Mouse (Mus musculus) liver, embryonic 11.5 days (tissue): ENCODE measurements around the gene Slc25a35. TPM values are rescaled to one million over a fixed set of nuclear protein-coding genes. Genes with fewer than 3 reads are reported as not detected.
"Not testable (repeated sequence)": the region's sequence is repeated elsewhere in the genome, so short reads cannot be mapped to it uniquely, and the experiment has no call there.

ENCODE experiments used
- ATAC-seq: fragments of 200-750 bp; cut with Nextera tagmentation; replicated peaks from 2 replicates; pipeline ENCODE4 v1.8.0; 2017; ENCODE audit warnings: moderate number of reproducible peaks, mild to moderate bottlenecking, moderate TSS enrichment, moderate library complexity; ENCODE audit not compliant: low FRiP score
- DNase-seq: peaks from one replicate; pipeline ENCODE4 v3.0.0-alpha.2; 2017; ENCODE audit warnings: low spot score
- H3K27ac ChIP-seq: fragments of 300-500 bp; sonication (generic); 2 replicates; pipeline ENCODE4 v1.5.1; 2014; ENCODE audit warnings: mild to moderate bottlenecking, low read depth, low read length, control low read depth
- H3K27me3 ChIP-seq: fragments of 300-500 bp; sonication (generic); replicated peaks from 2 replicates; pipeline ENCODE4 v1.6.1; 2014; ENCODE audit warnings: low read length, mixed read lengths; ENCODE audit not compliant: control insufficient read depth, insufficient read depth
- H3K36me3 ChIP-seq: fragments of 300-500 bp; sonication (generic); 2 replicates; pipeline ENCODE4 v1.6.1; 2014; ENCODE audit warnings: mild to moderate bottlenecking, low read length, moderate library complexity, mixed read lengths; ENCODE audit not compliant: control insufficient read depth, insufficient read depth
- H3K4me1 ChIP-seq: fragments of 300-500 bp; sonication (generic); replicated peaks from 2 replicates; pipeline ENCODE4 v1.6.1; 2014; ENCODE audit warnings: low read length, mixed read lengths; ENCODE audit not compliant: control insufficient read depth, insufficient read depth
- H3K4me2 ChIP-seq: fragments of 300-500 bp; sonication (generic); 2 replicates; pipeline ENCODE4 v1.6.1; 2014; ENCODE audit warnings: mild to moderate bottlenecking, control low read depth, moderate library complexity
- H3K4me3 ChIP-seq: fragments of 300-500 bp; sonication (generic); 2 replicates; pipeline ENCODE4 v1.5.1; 2014; ENCODE audit warnings: low read depth, low read length, control low read depth
- H3K9ac ChIP-seq: fragments of 300-500 bp; sonication (generic); 2 replicates; pipeline ENCODE4 v1.6.1; 2014; ENCODE audit warnings: low read depth, low read length, control low read depth
- H3K9me3 ChIP-seq: fragments of 300-500 bp; sonication (generic); 2 replicates; pipeline ENCODE4 v1.6.1; 2016; ENCODE audit warnings: low read length, inconsistent platforms, mixed read lengths; ENCODE audit not compliant: control insufficient read depth
- WGBS: fragments of 180-500 bp; shearing (Covaris S2); extraction: QIAGEN DNeasy Blood & Tissue Kit; methylation state at CpG from one replicate; pipeline ENCODE4 v1.1.7; 2014; 5-methylcytosine and 5-hydroxymethylcytosine counted together
- polyA plus RNA-seq: library from polyadenylated mRNA; unstranded; fragments of >200 nt; fragmentation: Nextera tagmentation; extraction: Ambion mirVana; gene quantifications from 2 replicates; pipeline ENCODE4 v1.2.1, GENCODE M21; 2014

The Slc25a35 gene
- polyA plus RNA-seq, 1 experiment from 2014 or later, result 1.4 TPM

DNA sequence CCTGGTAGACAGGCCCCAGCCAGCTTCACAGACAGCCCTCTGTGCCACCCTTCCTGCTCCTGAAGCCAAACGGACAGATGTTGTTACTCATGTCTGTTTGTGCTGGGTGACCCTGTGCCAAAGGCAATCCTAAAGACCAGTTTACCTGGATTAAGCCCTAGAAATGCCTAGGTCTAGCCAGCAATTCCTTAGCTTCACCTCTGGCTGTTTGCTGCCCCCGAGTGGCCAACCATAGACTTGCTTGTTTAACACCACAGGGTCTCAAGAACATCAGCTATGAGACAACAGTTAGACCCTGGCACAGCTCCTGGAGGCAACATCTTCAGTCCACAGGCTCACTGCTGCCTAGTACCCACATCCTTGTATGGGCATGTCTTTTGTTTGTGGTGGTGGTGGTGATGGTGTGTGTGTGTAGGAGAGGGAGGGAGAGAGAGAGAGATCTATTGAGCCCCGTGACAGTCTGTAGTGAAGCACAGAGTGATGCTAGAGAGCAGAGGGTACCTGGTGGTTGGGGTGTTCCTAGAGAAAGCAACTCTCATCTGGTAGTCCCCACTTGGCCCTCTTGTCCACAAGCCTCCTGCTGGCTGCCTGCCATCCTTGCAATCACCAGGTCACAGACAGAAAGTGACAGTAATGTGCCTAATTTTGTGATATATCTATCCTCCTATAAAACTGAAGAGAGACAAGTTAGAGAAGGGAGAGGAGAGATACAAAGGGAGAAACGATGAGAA is 14.9 kb downstream of the Slc25a35 start:
- WGBS, result 26% methylated on average over 4 of the region's 4 CpGs
- H3K4me2 ChIP-seq, result no peak overlapping the region
- no peak overlapping the region for H3K27ac ChIP-seq
- H3K4me1 ChIP-seq, result peaks cover 4% of the 10 kb centered on the region; the same call in 1 of the 2 replicates
- peaks cover 14% of the 10 kb centered on the region for H3K36me3 ChIP-seq
- DNase-seq, result peak; percentile 69
- H3K27me3 ChIP-seq, result no peaks in the 10 kb centered on the region
- no peak overlapping the region for H3K4me3 ChIP-seq
- ATAC-seq, result peak; percentile 45; the same call in 1 of the 2 replicates
- H3K9ac ChIP-seq, result no peak overlapping the region
- no peaks in the 10 kb centered on the region for H3K9me3 ChIP-seq

DNA sequence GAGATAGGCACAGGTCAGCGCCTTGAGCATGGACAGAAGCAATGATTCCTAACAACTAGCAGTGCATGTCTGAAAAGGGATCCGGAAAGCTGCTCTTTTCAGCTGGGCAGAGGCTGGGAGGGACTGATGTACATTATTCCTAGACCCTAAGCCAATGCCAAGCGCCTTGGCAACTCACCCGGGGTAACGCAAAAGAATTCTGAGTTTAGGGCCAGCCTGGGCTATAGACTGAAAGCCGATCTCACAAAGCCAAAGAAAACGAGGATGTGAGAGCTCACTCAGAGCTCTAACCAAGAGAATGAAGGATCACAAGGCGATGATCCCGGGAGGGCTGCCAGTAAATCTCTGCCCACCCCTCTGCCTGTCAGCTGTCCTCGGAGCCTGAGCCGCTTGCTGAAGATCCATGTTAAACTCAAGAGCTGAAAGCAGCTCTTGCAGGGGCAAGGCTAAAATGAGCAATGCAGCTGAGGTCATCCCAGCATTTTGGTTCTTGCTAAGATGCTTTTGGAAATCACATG is 19.5 kb downstream of the Slc25a35 start:
- Histone ChIP-seq H3K4me1 (no peaks in the 10 kb centered on the region), H3K27ac (no peak overlapping the region), H3K27me3 (no peaks in the 10 kb centered on the region), H3K4me2 (no peak overlapping the region), H3K36me3 (peaks cover 48% of the 10 kb centered on the region), H3K4me3 (no peak overlapping the region), H3K9me3 (no peaks in the 10 kb centered on the region), H3K9ac (no peak overlapping the region)
- DNase-seq (no peak), ATAC-seq (no peak)
- WGBS, result 93% methylated on average over 11 of the region's 11 CpGs

DNA sequence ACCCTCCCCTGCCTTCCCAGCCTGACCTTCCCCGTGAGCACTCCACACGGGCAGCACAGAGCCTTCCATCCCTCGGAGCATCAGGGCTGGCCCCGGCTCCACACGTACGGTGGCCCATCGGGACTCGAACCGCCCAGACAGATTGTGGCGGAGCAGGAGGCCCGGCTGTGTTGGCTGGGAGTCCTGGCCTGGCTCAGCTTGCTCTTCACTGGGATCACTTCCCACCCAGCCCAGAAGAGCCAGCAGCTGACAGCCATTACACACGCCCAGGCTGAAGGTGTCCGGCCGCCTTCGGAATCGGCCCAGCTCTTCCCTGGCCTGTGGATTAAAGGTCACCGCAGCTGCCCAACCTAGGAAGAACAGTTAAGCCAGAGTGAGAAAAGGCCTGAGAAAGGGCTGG is 20.4 kb downstream of the Slc25a35 start:
- Histone ChIP-seq H3K27me3 (no peaks in the 10 kb centered on the region), H3K36me3 (peaks cover 56% of the 10 kb centered on the region), H3K27ac (no peak overlapping the region), H3K4me2 (no peak overlapping the region), H3K4me1 (no peaks in the 10 kb centered on the region), H3K4me3 (no peak overlapping the region), H3K9me3 (no peaks in the 10 kb centered on the region), H3K9ac (no peak overlapping the region)
- WGBS, result 91% methylated on average over 17 of the region's 17 CpGs
- no peak for DNase-seq
- no peak for ATAC-seq

DNA sequence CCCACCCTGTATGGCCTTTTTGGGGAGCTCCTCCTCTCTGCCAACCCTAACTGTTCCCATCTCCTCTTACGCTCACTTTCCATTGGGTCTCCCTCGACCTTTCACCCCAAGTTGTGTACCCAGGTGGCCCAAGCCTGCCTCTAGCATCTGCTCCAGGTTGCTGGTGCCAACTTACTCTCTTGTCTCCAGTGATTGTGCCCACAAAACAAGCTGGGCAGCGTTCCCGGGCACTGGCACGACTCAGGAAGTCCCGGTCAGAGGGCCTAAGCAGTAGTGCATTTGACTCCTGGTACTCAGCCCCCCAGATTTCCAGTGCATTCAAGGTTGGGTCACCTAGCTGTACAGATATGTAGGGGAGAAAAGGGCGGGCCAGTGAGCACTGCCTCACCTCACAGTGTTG is 25.2 kb downstream of the Slc25a35 start:
- ATAC-seq (no peak), DNase-seq (no peak)
- H3K27me3 ChIP-seq, result no peaks in the 10 kb centered on the region
- H3K4me2 ChIP-seq, result no peak overlapping the region
- no peak overlapping the region for H3K4me3 ChIP-seq
- peaks cover 78% of the 10 kb centered on the region for H3K36me3 ChIP-seq
- no peak overlapping the region for H3K27ac ChIP-seq
- WGBS, result 93% methylated on average over 7 of the region's 7 CpGs
- no peak overlapping the region for H3K9ac ChIP-seq
- no peaks in the 10 kb centered on the region for H3K4me1 ChIP-seq
- H3K9me3 ChIP-seq, result no peaks in the 10 kb centered on the region

DNA sequence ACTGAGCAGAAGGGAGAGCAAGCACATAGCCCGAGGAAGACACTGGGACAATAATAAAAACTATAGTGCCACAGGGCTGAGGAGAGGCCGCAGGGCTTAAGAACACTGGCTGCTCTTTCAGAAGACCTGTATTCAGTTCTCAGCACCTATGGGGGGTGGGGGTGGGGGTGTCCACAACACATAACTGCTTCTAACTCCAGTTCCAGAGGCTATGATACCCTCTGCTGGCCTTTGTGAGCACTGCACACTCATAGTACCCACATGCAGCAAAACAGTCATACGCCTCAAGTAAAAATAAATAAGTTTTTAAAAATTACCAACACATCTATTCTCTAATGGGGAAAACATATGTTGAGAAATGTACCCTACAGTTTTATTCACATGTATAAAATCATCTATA is 26.4 kb downstream of the Slc25a35 start:
- no peak for ATAC-seq
- Histone ChIP-seq H3K27me3 (no peaks in the 10 kb centered on the region), H3K4me3 (no peak overlapping the region), H3K4me2 (no peak overlapping the region), H3K9ac (no peak overlapping the region), H3K9me3 (no peaks in the 10 kb centered on the region), H3K36me3 (peaks cover 83% of the 10 kb centered on the region), H3K4me1 (no peaks in the 10 kb centered on the region), H3K27ac (no peak overlapping the region)
- WGBS, result 91% methylated on average over 3 of the region's 3 CpGs
- no peak for DNase-seq

DNA sequence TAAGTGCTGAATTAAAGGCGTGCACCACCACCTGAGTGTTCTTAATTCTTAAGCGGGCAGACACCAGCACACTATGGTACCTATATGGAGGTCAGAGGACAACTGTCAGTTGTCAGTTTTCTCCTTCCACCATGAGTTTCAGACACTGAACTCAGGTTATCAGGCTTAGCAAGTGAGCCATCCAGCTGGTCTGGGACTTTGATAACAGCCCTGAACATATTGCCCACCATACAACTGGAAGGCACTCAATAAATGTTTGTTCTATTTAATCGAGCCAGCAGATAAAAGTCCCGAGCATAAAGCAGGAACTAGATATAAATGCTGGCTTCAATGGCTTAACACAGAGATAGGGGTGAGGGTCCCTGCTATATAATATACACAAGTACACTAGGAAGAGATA is 29.1 kb downstream of the Slc25a35 start:
- no peak overlapping the region for H3K9ac ChIP-seq
- ATAC-seq, result no peak
- H3K27me3 ChIP-seq, result no peaks in the 10 kb centered on the region
- no peaks in the 10 kb centered on the region for H3K9me3 ChIP-seq
- H3K36me3 ChIP-seq, result peaks cover 86% of the 10 kb centered on the region
- H3K4me3 ChIP-seq, result no peak overlapping the region
- no peak overlapping the region for H3K4me2 ChIP-seq
- no peak overlapping the region for H3K27ac ChIP-seq
- H3K4me1 ChIP-seq, result no peaks in the 10 kb centered on the region
- WGBS, result 88% methylated on average over 4 of the region's 4 CpGs
- no peak for DNase-seq

DNA sequence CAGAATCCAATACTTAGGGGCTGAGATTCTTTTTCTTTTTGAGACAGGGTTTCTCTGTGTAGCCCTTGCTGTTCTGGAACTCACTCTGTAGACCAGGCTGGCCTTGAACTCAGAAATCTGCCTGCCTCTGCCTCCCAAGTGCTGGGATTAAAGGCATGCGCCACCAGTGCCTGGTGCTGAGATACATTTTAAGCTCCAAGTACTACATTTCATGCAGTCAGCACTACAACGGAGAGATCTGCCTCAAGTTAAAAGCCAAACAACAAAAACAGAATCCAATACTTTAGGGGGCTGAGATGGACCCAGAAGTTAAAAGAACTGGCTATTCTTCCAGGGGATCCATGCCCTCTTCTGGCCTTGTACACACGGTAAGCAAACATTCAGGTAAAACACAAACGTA is 34.9 kb downstream of the Slc25a35 start:
- not testable (repeated sequence) for H3K4me2 ChIP-seq, H3K27me3 ChIP-seq, H3K9ac ChIP-seq, H3K27ac ChIP-seq, H3K4me3 ChIP-seq, H3K9me3 ChIP-seq, ATAC-seq, DNase-seq
- 85% methylated on average over 4 of the region's 4 CpGs for WGBS
- peaks cover 46% of the 10 kb centered on the region for H3K36me3 ChIP-seq
- H3K4me1 ChIP-seq, result peaks cover 17% of the 10 kb centered on the region

DNA sequence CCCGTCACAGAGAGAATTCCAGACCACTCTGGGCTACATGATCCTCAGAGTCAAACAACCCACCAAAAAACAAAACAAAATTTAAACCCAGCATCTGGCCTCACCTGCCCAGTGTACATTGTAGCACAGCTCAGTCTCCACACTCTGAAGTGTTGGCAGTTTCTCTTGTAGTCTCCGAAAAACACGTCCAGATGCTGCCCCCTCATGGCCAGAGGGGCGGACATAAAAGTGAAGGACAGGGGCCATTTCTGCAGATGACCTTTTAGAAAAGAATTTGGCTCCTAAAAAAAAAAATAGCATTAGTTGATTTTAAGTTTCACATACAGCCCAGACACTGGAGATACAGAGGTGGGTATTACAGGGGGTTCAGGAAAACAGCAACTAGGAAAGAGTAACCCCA is 35.7 kb downstream of the Slc25a35 start:
- Histone ChIP-seq H3K36me3 (peaks cover 38% of the 10 kb centered on the region), H3K4me1 (peaks cover 17% of the 10 kb centered on the region), H3K4me2 (no peak overlapping the region), H3K27ac (no peak overlapping the region), H3K9me3 (no peaks in the 10 kb centered on the region), H3K9ac (no peak overlapping the region), H3K4me3 (no peak overlapping the region), H3K27me3 (no peaks in the 10 kb centered on the region)
- 71% methylated on average over 4 of the region's 4 CpGs for WGBS
- DNase-seq, result no peak
- no peak for ATAC-seq

DNA sequence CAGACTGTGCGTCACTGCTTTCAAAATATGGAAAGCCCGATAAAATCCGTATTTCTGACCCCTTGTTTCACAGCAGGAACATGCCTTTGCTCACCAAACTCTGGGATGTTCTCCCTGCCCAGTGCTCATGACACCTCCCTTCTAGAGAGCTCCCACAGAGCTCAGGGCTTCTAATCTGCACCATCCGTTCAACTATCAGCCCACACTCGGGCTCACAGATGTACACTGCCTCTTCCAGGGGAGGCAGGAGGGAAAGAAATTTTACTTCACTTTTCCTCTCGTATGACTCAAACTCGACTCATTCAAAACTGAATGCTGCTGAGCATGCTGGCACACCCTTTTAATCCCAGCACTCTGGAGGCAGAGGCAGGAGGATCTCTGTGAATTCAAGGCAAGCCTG is 37.3 kb downstream of the Slc25a35 start:
- DNase-seq, result no peak
- no peaks in the 10 kb centered on the region for H3K9me3 ChIP-seq

More for the DNA sequence above, 37.3 kb downstream of the Slc25a35 start:
- WGBS, result 66% methylated on average over 7 of the region's 7 CpGs
- H3K9ac ChIP-seq, result 0 out of 2 replicates have a peak overlapping the region, but pooled peaks have one; percentile 5
- H3K27ac ChIP-seq, result peak overlapping the region; percentile 5; the same call in 1 of the 2 replicates
- peak overlapping the region; percentile 19 for H3K4me2 ChIP-seq
- H3K4me3 ChIP-seq, result no peak overlapping the region
- no peaks in the 10 kb centered on the region for H3K27me3 ChIP-seq
- ATAC-seq, result peak; percentile 77
- H3K36me3 ChIP-seq, result peaks cover 26% of the 10 kb centered on the region
- H3K4me1 ChIP-seq, result peaks cover 17% of the 10 kb centered on the region
